Mouse (Mus musculus): ENCODE data around the gene Pik3ca.

DNA sequence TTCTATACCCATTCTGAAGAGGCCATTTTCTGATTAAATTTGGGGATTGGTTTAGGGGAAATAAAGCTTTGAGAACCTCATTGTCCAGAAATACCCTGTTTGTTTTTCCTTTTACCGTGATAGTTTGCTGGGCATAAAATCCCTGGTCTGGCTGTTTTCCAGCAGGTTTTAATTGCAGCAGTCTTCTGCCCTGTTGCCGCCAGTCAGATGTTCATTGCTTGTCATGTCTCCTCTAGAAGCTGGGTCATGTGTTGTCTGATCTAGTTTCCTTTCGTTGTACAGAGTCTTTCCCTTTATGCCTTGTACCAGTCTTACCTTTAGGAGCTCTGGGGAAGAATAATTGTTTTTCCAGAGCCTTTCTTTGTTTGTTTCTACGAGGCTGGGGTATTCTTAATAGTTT is 16.9 kb downstream of the Pik3ca start:
- TF ChIP-seq POLR2A (IDR thresholded peaks at IDR 0.05; ENCODE audit: insufficient read depth, low read length) (no peak), CTCF (IDR thresholded peaks at IDR 0.05; ENCODE audit: low read depth, low read length) (no peak)
